Mouse (Mus musculus) cerebellum, adult 2 months (tissue): ENCODE results near the gene Pcf11.

ENCODE experiments used
- CTCF ChIP-seq: fragments of 200-500 bp; IDR thresholded peaks from 2 replicates; pipeline ENCODE4 v1.5.1; 2011; ENCODE audit warnings: low read depth, mild to moderate bottlenecking, control low read depth, low read length, moderate library complexity, borderline replicate concordance; ENCODE audit not compliant: insufficient read depth
- POLR2A ChIP-seq: fragments of 200-500 bp; IDR thresholded peaks from 2 replicates; pipeline ENCODE4 v1.6.1; 2011; ENCODE audit warnings: low read length, control low read depth, borderline replicate concordance; ENCODE audit not compliant: insufficient read depth

- no peak for TF ChIP-seq CTCF
- no peak for TF ChIP-seq POLR2A
Measured at GRCm38 (mm10) chr7:92642358-92642757, 27.4 kb downstream of the Pcf11 start.
